ENCODE assay signal across 8 mouse cellular contexts in genomic region chr7:45830427-45831127, GRCm38 (mm10). TPM values are rescaled to one million over a fixed set of nuclear protein-coding genes. Genes with fewer than 3 reads are reported as not detected.
DNase-seq lines count a peak whose midpoint lies in the region; ATAC-seq and TF ChIP-seq lines count a peak whose summit lies in the region.

Gene Grwd1 (minus strand): TSS chr7:45830944.

- no peak for TF ChIP-seq CTCF in G1E (IDR thresholded peaks at IDR 0.05; ENCODE audit: low read depth, low read length)
- TF ChIP-seq CTCF in layer of hippocampus, adult 2 months (conservative IDR thresholded peaks at IDR 0.05), result no peak
- no peak for TF ChIP-seq CTCF in lung, embryonic 14.5 days (IDR thresholded peaks at IDR 0.05; ENCODE audit: low read depth)
- TF ChIP-seq CTCF in olfactory bulb, adult 2 months (IDR thresholded peaks at IDR 0.05; ENCODE audit: insufficient read depth, low read depth, low read length), result no peak
- 0 out of 2 replicates have a peak, but pooled peaks have one; percentile 14 for TF ChIP-seq CTCF in thymus, adult 2 months (IDR thresholded peaks at IDR 0.05; ENCODE audit: borderline replicate concordance, control insufficient read depth, extremely low read depth, insufficient read depth, low read length, poor library complexity)

- peak; percentile 94 for DNase-seq in G1E (ENCODE audit: low spot score)
- peak; percentile 82 for DNase-seq in cerebellum, adult 11-12 months
- DNase-seq in heart, postnatal 36 days, result peak; percentile 82 to 87
- DNase-seq in layer of hippocampus, adult 2 months (ENCODE audit: low spot score in 2 of 2), result peak; percentile 84 to 89
- peak; percentile 95 for DNase-seq in lung, embryonic 14.5 days
- DNase-seq in thymus, adult 2 months, result peak; percentile 77

- H3K4me1 ChIP-seq in G1E (ENCODE audit: insufficient read depth, low read depth, low read length), result peaks cover 51% of the 10 kb centered on the region
- H3K4me1 ChIP-seq in forebrain, embryonic 16.5 days (replicated peaks; ENCODE audit: control insufficient read depth, insufficient read depth, low read length), result peaks cover 24% of the 10 kb centered on the region
- H3K4me1 ChIP-seq in lung, embryonic 14.5 days (ENCODE audit: insufficient read depth), result peaks cover 7% of the 10 kb centered on the region
- peaks cover 18% of the 10 kb centered on the region for H3K4me1 ChIP-seq in olfactory bulb, adult 2 months (ENCODE audit: control insufficient read depth, insufficient read depth, low read length)
- H3K4me1 ChIP-seq in thymus, adult 2 months (replicated peaks; ENCODE audit: control insufficient read depth, insufficient read depth, low read length), result peaks cover 18% of the 10 kb centered on the region

- ATAC-seq in G1E (ENCODE audit: extremely low read depth, insufficient number of reproducible peaks, low FRiP score, poor library complexity, severe bottlenecking), result peak; percentile 80
- ATAC-seq in forebrain, embryonic 16.5 days, result peak; percentile 93
- peak; percentile 88 for ATAC-seq in lung, embryonic 14.5 days (ENCODE audit: insufficient read depth)

- H3K4me3 ChIP-seq in G1E (ENCODE audit: low read depth, low read length), result peak within 1 kb of the TSS; percentile 86
- H3K4me3 ChIP-seq in forebrain, embryonic 16.5 days (replicated peaks; ENCODE audit: low read length), result peak within 1 kb of the TSS; percentile 70
- H3K4me3 ChIP-seq in layer of hippocampus, adult 2 months, result peak within 1 kb of the TSS; percentile 89
- peak within 1 kb of the TSS; percentile 91 for H3K4me3 ChIP-seq in lung, embryonic 14.5 days (ENCODE audit: low read depth, low read length)
- H3K4me3 ChIP-seq in olfactory bulb, adult 2 months (ENCODE audit: insufficient read depth, low read depth, low read length), result peak within 1 kb of the TSS; percentile 83
- H3K4me3 ChIP-seq in thymus, adult 2 months (ENCODE audit: control insufficient read depth, insufficient read depth, low read length), result peak within 1 kb of the TSS; percentile 64

- under 1% methylated on average over 35 of the region's 35 CpGs for WGBS in forebrain, embryonic 16.5 days
- under 1% methylated on average over 35 of the region's 35 CpGs for WGBS in lung, embryonic 14.5 days
- under 1% methylated on average over 35 of the region's 35 CpGs for WGBS in olfactory bulb, adult 2 months
- under 1% methylated on average over 35 of the region's 35 CpGs for WGBS in thymus, adult 2 months

- peak within 1 kb of the TSS; percentile 63 for H3K4me2 ChIP-seq in forebrain, embryonic 16.5 days (ENCODE audit: low read length)
- peak within 1 kb of the TSS; percentile 88 for H3K4me2 ChIP-seq in lung, embryonic 14.5 days

- H3K27ac ChIP-seq in forebrain, embryonic 16.5 days (ENCODE audit: low read length), result peak within 1 kb of the TSS; percentile 88
- H3K27ac ChIP-seq in layer of hippocampus, adult 2 months, result peak within 1 kb of the TSS; percentile 99
- H3K27ac ChIP-seq in lung, embryonic 14.5 days (ENCODE audit: low read depth), result no peak within 1 kb of the TSS
- peak within 1 kb of the TSS; percentile 99 for H3K27ac ChIP-seq in olfactory bulb, adult 2 months (ENCODE audit: insufficient read depth, low read depth, low read length)
- H3K27ac ChIP-seq in thymus, adult 2 months (ENCODE audit: control insufficient read depth, insufficient read depth, low read length), result no peak within 1 kb of the TSS

- TF ChIP-seq POLR2A in olfactory bulb, adult 2 months (IDR thresholded peaks at IDR 0.05; ENCODE audit: insufficient read depth, low read depth, low read length), result no peak; the same call in 1 of the 2 replicates
- TF ChIP-seq POLR2A in thymus, adult 2 months (IDR thresholded peaks at IDR 0.05; ENCODE audit: control insufficient read depth, extremely low read depth, insufficient read depth, low read length, poor library complexity), result no peak

- H3K9ac ChIP-seq in forebrain, embryonic 16.5 days (replicated peaks; ENCODE audit: low read depth, low read length), result peak within 1 kb of the TSS; percentile 58
- peak within 1 kb of the TSS; percentile 77 for H3K9ac ChIP-seq in lung, embryonic 14.5 days

- peaks cover 45% of the 10 kb centered on the region for H3K36me3 ChIP-seq in G1E (replicated peaks)
- peaks cover 9% of the 10 kb centered on the region for H3K36me3 ChIP-seq in forebrain, embryonic 16.5 days (ENCODE audit: control insufficient read depth, insufficient read depth)
- H3K36me3 ChIP-seq in lung, embryonic 14.5 days (ENCODE audit: insufficient read depth), result peaks cover 40% of the 10 kb centered on the region
- H3K36me3 ChIP-seq in thymus, adult 2 months (ENCODE audit: control insufficient read depth, insufficient read depth, low read length), result peaks cover 6% of the 10 kb centered on the region

- intact Hi-C loops in heart, postnatal 36 days (cut with DNase I), result loop anchor here (2.0 kb wide), 1 partner anchor 34 kb away; no protein-coding TSS in a partner anchor

- peaks cover 2% of the 10 kb centered on the region; the same call in 1 of the 2 replicates for H3K27me3 ChIP-seq in G1E (ENCODE audit: insufficient read depth, low read length)
- H3K27me3 ChIP-seq in forebrain, embryonic 16.5 days (replicated peaks; ENCODE audit: control insufficient read depth, insufficient read depth, low read length), result peaks cover 42% of the 10 kb centered on the region
- H3K27me3 ChIP-seq in lung, embryonic 14.5 days (ENCODE audit: insufficient read depth, low read length), result peaks cover 45% of the 10 kb centered on the region
- H3K27me3 ChIP-seq in thymus, adult 2 months (ENCODE audit: control insufficient read depth, insufficient read depth, low read length), result peaks cover 24% of the 10 kb centered on the region; the same call in 1 of the 2 replicates

- H3K9me3 ChIP-seq in G1E (replicated peaks), result peaks cover 27% of the 10 kb centered on the region
- no peaks in the 10 kb centered on the region for H3K9me3 ChIP-seq in forebrain, embryonic 16.5 days (ENCODE audit: control insufficient read depth, low read length)
- no peaks in the 10 kb centered on the region for H3K9me3 ChIP-seq in lung, embryonic 14.5 days (ENCODE audit: low read depth, low read length)

RNA-seq across cellular contexts. Expression of gene Grwd1, which starts in this region (rescaled TPM):
- total RNA-seq in G1E (2014; fragmentation: Nextera tagmentation) (10.2 and 16.9 TPM in 2 replicates), G1E (2017) (20.6 and 21.9 TPM in 2 replicates)
- 62.9 and 72.8 TPM in 2 replicates for polyA plus RNA-seq in G1E (2012)
- 45.3 and 46.1 TPM in 2 replicates for polyA plus RNA-seq in forebrain, embryonic 16.5 days (2015; fragmentation: Nextera tagmentation; extraction: Ambion mirVana)
- total RNA-seq in heart, postnatal 36 days (2021), result 10 to 100 TPM; 11.5 to 11.6 TPM
- 10 to 100 TPM; 20.5 to 22.7 TPM for total RNA-seq in layer of hippocampus, adult 2 months (2021)
- polyA plus RNA-seq in lung, embryonic 14.5 days (2014; fragmentation: Nextera tagmentation; extraction: Ambion mirVana), result 85.4 and 95.3 TPM in 2 replicates
- polyA plus RNA-seq in olfactory bulb, adult 2 months (2012; ENCODE audit: insufficient read depth, insufficient read length, low replicate concordance, missing spikeins), result not detected in 2 replicates
- polyA plus RNA-seq in thymus, adult 2 months (2012; rRNA removed), result 22.4 and 27.7 TPM in 2 replicates

Comparison
In these comparisons a context has a peak if more than half of its experiments do, and no peak if none do; other contexts are left out.
1. RNA of gene Grwd1 (polyA plus RNA-seq): 85.4 to 95.3 TPM in lung, embryonic 14.5 days, 62.9 to 72.8 TPM in G1E, 45.3 to 46.1 TPM in forebrain, embryonic 16.5 days and 22.4 to 27.7 TPM in thymus, adult 2 months; not detected in olfactory bulb, adult 2 months; every median in the first group is over 10 times any median in the second.
2. H3K27ac ChIP-seq: peak in forebrain, embryonic 16.5 days (single experiment), layer of hippocampus, adult 2 months (single experiment) and olfactory bulb, adult 2 months (single experiment); none in lung, embryonic 14.5 days (single experiment) and thymus, adult 2 months (single experiment).
3. Peak in every context shown above with its lines, with median percentiles within 50 percentile points of each other: ATAC-seq, DNase-seq and H3K4me3 ChIP-seq.